Mouse (Mus musculus) spleen, adult 2 months (tissue): Measurements from ENCODE around the gene Cdca7l.

Source experiments
- CTCF ChIP-seq: fragments of 200-500 bp; IDR thresholded peaks from 2 replicates; pipeline ENCODE4 v1.5.1; 2011; ENCODE audit warnings: mild to moderate bottlenecking, inconsistent platforms; ENCODE audit not compliant: insufficient read depth, insufficient read length, insufficient replicate concordance; ENCODE audit errors: extremely low read depth
- POLR2A ChIP-seq: fragments of 200-500 bp; IDR thresholded peaks from 2 replicates; pipeline ENCODE4 v1.6.1; 2011; ENCODE audit warnings: low read depth, low read length, inconsistent platforms

DNA sequence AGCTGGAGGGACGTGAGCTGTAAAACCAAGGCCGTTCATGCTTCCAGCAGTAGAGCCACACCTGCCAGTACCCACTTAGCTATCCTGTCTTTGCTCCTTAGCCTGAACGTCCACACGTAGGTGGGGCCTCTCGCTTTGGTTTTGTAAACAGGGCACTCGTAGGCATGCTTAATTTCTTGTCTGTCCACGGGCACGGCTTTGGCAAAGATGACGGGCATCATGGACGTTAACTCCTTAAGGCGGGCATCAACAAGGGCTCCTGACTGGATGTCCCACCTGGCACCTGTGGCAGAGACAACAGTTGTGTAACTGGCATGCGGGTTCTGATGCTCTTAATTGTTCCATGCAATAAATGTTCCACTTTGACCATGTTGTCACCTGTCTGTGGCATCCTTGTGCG is 74.3 kb downstream of the Cdca7l start:
- TF ChIP-seq POLR2A (no peak), CTCF (no peak)
